Mouse (Mus musculus) CD4-positive, CD25-positive, alpha-beta regulatory T cell, adult 4 months (primary cell): ENCODE measurements around the gene Obsl1. TPM values are rescaled to one million over a fixed set of nuclear protein-coding genes. Genes with fewer than 3 reads are reported as not detected.

Experiments used
- ATAC-seq: one replicate; pipeline ENCODE4 v1.8.0; 2017
- polyA plus RNA-seq, 2 experiments: library from polyadenylated mRNA; unstranded; fragments of 100-300 nt; shearing (Covaris generic); gene quantifications; one replicate each; pipeline ENCODE4 v1.2.1; 2017

The Obsl1 gene
- polyA plus RNA-seq, 2 experiments from 2014 or later, result not detected

DNA sequence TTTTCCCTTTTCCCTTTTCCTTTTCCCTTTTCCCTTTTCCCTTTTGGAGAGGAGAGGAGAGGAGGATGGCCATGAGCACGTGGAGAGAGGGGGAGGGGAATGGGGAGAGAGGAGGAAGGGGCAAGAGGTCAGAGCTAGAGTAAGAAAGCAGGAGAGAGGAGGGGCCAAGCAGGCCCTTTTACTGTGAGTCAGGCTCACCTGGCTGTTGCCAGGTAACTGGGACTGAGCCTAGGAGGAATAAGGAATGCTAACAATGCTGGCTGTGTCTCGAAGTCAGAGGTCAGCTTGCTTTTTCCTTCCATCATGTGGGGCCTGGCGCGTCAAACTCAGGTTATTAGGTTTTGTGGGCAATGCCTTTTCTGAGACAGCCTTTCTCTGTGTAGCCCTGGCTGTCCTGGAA is 11.7 kb upstream of the Obsl1 start:
- ATAC-seq, result no peak

DNA sequence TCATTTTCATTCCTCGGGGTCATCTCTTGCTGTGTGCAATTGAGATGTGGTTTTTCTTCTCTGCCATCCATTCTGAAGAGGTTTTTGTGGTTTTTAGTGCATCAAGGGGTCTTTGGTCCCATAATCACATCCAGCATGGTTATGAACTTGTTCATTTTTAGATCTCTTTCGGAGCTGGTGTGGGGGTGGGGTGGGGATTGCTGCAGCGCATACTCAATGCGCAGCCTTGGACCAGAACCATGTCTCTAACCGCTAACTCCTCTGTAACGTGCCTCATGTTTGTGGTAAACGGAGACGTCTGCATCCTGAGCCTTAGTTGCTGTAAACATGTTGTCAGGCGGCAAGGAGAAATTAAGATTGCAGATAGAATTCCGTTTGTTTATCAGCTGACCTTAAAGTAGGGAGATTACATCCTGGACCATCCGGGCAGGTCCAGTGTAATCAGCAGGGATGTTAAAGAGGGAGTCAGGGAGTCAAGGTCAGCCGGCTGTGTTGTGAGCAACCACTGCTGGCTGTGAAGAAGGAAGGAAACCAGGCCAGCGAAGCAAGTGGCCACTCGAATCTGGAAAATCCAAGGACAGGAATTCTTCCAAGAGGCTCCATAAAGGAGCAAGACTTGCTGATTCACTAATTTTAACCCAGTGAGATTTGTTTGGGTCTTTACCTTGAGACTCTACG is 10.6 kb upstream of the Obsl1 start:
- no peak for ATAC-seq

DNA sequence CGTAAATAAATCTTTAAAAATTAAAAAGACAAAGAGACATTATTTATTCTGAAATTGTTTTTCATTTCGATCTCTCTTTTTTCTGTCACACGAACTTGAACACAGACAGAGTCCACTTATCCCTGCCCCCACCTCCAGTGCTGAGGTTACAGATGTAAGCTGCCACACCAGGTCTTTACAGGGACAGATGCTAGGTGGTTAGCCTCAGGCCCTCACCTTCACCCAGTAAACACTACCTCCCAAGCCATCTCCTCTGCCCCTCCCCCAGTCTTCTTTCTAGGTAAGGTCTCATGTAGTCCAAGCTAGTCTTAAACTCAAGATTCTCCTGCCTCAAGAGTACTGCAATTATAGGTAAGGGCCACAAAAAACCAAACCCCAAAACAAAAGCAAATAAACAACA is 6.3 kb upstream of the Obsl1 start:
- no peak for ATAC-seq

DNA sequence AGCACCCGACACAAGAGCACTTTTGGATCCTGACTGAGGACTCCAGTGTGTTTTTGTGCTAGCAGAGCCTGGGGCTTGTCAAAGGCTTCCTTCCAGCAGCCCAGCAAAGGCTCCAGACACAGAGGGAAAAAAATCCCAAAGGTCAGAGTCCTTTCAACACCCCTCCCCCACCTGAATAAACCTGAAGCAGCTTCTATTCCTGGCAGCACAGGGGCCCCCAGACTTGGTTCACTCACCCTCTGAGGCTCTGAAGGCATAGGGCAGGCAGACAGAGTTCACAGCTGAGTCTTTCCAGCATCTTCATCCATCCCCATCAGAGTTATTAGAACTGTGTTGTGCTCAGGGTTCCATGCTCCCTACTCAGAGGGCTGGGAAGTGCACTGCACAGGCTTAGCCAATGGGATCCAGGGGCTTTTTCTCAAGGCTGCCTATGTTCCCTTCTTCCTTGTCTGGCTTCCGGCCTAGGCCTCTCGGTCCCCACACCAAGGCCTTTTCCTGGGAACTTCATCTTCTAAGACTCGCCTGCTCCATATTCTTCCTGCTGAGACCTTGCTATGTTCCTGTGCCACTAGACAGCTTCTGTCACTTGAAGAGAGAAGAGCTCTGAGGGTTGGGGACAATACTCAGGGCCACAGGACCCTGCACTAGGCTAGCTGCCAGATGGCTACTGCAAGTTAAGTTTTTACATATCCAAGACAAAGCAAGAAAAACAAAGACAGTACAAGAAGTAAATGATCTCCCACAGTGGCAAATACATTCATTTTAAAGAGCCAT is 5.4 kb upstream of the Obsl1 start:
- no peak for ATAC-seq

DNA sequence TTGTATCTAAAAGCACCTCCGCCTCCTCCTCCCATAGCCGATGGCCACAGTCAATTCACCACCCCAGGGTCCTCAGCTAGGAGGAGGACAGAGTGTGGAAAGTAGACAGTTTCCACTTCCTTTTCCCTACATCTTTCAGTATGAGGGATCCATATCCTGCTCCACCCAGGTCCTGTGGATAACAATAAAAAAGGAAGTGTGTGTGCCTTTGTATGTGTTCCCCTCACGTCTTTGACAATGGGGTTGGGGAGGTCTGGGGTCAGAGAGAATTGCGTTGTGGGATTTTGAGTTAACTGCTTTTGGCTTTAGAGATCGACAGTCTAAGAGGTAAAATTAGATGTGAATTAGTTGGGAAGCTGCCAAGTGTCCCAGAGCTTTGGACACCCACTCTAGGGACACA is 3.9 kb upstream of the Obsl1 start:
- no peak for ATAC-seq

DNA sequence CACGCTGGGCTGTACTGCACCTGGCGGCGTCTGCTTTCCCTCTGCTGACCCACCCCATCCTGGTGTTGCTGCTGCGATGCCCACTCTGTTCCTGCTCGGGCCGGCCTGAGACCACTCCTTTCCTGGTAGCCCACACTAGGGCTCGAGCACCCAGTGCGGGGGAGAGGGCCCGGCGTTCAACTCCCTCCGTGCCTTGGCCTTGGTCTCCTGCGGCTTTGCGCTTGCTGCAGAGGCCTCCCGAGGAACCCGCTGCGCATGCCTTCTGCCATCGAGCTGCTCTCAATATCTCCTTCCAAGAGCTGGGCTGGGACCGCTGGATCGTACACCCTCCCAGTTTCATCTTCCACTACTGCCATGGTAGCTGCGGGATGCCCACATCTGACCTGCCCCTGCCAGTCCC is 3.3 kb upstream of the Obsl1 start:
- no peak for ATAC-seq

DNA sequence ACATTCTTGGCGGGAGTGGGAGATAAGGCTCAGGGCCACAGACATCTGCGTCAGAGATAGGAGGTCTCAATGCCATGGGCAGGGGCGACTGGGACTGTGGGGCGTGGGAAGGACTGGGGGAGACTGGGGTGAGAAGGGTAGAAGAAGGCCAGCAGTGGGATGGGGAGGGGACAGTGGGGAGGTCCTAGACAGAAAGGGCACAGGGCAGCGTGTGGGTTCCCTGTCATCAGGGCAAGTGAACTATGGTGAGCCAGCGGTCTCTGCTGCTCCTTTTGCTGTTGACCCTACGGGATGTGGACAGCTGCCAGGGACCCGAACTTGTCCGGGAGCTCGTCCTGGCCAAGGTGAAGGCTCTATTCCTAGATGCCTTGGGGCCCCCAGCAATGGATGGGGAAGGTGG is 754 bp upstream of the Obsl1 start, which contains the start of gene Inha:
Gene Inha, plus strand, starts transcription at position 72 of the 400 bp plus-strand sequence.
- ATAC-seq, result no peak

DNA sequence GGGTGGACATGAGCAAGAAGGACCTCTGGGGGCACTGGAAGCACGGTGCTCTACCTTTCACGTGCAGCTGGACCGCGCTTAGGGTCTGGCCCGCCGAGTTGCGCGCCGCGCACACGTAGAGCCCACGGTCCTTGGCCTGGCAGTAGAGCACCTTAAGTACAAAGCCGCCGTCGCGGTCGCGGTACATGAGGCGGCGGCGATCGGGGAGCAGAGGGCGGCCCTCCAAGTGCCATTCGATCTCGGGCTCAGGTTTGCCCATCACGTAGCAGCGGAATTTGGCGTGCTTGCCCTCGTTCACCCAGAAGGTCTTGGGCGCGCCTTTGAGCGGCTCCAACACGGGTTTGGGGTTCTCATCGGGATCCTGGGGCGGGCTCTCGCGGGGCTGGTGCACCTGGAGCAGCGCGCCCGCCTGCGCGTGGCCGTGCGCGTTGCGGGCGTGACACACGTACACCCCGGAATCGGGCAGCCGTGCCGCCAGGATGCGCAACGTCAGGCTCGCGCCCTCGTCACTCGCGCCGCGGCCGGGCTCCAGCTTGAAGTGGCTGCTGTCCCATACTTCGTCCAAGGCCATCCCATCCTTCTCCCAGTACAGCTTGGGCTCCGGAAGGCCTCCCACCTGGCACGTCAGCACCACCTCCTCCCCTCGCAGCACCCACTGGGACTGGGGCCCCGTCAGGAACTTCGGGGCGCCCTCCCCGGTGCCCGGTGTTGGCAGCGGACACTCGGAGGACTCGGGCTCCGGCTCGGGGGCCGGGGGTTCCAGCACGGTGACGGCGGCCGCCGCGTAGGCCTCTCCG is 895 bp downstream of the Obsl1 start:
- ATAC-seq, result no peak

DNA sequence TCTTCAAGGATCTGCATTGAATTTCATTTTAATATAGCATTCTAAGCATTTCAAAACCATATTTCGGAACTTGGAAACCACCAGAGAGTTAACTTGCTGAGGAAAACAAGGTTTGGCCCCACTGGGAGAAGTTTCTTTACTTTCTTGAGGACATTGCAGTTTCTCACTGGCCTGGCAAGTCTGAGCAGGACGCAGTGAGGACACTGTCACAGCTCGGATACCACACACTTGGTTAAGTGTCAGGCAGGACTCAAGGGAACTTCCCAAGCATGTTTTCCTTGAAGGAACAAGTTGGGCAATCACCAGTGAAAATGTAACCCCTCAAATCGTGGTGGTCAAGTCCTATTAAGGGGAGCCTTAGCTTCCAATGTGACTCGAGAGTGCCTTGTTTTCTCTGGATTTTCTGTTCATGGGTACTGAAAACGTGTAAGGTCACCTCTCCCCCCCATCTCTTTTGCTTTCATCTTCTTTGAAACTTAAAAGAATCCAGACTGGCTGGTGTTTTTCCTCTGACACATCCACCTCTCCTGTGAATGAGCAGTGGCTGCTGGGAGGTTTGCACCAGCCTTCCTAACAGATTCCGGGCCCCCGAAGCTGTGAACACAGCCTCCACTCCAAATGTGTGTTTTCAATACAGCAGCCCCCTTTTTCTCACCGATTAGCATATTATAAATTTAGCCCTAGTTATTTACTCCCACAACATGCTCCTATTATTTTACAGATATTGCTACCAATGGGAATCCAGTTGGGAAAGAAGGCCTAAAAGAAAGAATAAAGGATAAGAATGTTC is 1.8 kb downstream of the Obsl1 start:
- no peak for ATAC-seq

DNA sequence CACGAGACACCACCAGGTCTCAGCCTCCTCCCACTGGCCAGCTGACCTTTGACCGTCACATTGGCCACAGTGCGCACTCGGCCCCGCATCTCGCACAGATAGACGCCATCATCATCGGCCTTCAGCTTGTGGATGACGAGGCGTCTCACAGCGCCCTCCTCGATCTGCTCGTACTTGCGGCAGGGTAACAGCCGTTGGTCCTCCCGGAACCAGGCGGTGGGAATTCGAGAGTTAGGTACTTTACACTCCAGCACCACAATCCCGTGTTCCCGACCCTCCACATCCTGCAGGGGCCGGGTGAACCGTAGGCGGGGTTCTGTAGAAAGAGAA is 2.6 kb downstream of the Obsl1 start:
- no peak for ATAC-seq

DNA sequence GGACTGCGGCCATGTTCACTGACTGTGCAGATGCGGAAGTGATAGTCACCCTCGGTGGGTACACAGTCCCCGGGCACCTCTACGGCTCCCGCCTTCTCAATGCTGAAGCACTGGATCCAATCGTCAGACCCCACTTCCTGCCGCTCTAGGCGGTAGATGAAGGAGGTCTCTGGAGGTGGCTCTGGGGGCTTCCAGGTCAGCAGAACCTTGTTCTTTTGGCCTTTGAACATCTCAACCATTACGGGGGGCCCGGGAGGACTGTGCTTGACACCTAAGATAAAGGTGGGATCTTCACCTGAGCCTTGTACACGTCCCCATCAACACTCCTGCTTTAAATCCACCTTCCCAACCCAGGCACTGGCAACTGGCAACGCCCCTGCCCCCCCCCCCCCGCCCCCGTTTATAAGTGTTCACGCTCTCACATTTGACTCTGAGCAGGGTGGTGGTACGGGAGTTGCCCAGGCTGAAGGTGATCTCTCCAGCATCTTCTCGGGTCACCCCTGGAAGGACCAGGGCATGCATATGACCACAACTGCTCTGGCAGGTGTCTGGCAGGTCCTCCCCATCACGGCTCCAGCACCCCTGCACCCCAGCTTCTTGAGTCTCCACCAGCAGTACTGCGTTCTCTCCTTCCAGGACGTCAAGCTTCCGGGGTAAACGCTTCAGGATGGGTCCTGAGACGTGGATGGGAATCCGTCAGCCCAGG is 3.2 kb downstream of the Obsl1 start:
- no peak for ATAC-seq

DNA sequence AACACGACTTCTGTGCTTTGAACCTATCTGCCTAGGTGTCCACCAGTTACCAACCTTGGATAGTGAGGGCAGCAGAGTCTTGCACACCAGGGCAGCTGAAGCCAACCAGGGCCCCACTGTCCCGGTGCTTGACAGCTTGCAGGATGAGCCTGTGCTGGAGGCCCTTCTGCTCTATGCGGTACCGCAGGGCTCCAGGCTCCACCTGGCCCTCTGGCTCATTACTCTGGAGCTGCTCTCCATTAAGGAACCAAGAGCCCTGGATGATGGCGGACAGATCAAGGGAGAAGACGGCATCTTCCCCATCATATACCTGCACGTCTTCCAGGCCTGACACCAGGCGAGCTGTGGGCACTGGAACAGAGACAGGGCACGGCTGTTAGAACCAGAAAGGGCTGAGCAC is 4.3 kb downstream of the Obsl1 start:
- ATAC-seq, result no peak

DNA sequence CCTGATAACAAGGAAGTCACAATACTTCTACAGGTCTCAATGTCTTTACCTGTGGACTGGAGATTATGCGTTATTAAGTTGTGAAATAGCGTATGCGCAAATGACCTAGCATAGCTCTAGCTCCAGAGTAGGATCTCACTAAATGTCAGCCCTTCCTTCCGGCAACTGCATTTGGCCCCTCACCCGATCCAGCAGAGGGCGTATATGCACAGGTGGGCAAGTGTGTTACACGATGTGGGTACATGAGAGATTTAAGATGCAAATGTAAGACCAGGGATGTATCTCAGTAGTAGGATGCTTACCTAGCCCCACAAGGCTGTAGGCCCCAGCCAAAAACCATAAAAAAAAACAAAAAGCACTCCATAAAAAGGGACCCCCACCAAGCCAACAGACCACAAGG is 6.8 kb downstream of the Obsl1 start:
- ATAC-seq, result no peak

DNA sequence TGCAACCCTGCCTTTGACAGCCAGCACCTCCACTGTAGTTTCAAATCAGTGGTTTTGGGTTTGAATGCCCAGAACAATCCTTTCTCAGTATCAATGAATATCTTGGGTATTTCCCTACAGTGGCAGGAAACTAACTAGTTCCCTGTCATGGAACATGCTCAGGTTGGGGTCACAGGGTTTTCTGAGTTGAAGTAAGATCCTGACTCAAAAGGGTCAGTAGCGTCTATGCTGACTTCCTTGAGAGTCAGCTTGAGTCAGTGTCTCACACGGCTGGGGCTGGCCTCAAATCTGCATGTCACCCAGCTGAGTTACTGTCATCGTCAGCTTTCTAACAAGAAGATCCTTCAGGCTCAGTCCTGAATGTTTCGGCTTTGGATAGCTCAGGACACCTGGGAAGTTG is 7.4 kb downstream of the Obsl1 start:
- ATAC-seq, result no peak

DNA sequence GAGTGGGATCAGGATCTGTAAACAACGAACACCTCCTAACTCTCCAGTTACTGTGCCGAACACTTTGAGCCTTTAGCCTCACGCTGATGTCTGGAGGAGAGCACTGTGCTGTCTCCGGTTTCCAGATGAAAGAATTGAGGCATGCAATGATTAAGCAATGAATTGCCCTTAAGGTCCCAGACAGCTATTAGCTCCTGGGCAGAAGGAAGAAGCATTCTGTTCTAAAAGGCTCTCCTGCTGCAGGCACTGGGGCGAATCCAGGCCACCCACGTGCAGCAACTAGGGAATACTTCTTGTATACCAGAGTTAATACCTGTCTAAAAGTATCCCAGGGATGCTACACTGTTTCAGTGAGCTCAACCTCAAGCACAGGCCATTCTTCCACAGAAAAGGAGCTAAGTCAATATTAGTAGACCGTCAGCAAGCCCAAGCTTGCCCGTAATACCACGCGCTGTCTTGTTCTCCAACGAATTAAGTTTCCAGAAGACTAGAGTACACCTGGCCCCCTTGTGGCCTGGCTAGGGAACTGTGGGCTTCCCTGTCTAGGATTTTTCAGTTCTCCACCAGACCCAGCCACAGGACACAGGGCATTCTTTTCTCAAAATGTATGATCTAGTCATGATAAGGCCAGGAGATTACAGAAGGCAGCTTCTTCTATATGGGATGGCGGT is 11.2 kb downstream of the Obsl1 start:
- peak; percentile 62 for ATAC-seq

DNA sequence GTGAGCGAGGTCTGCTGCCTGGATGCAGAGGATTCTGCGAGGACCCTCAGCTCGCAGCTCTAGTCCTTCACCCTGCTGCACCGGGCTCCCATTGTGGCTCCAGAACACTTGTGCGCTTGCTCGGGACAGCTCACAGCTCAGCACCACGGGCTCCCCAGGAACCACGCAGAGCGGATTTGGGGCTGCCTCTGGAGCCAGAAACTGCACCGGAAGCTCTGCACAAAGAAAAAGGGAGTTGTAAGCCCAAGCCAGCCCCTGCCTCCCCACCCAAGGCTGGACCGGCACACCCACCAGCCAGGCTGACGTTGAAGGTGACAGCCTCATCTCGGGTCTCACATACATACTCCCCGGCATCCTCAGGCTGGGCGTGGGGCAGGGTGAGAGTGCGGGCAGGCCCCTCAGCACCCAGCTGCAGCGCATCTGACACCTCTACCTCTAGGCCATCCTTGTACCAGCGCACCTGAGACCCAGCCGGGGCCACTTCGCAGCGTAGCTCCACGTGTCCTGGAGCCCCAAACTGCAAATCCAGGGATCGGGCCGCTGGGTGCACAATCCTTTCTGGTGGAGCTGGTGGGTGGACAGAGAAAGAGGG is 13.6 kb downstream of the Obsl1 start:
- no peak for ATAC-seq

DNA sequence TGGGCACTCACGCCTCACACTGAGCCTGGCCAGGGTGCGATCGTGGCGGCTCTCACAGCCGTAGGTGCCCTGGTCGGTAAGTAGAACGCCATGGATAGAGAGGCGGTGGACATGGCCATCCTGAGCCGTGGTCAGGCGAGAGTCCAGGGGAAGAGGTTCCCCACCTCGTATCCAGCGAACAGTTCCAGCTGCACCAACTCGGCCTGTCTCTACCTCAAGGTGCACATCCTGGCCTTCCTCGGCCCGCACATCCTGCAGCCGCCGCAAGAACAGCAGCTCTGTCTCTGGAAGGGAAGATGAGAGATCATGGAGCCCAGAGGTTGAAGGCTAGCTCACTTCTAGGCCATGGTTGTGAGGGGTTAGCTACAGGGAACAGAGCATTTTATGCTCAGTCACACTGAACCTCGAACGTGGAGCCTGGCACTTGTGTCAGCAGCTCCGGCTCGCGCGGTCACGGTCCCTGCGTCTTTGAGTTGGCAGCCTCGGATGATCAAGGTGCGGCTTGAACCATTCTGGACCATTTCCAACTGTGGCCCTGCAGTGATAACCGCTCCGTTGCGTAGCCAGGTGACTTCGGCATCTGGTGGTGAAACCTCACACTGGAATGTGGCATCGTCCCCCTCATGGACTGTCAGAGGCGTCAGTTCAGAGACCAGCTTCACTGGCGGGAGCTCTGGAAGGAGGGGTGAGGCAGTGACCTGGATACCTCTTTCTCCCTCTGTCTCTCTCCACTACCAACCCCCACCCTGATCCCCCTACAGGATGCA is 15.3 kb downstream of the Obsl1 start:
- no peak for ATAC-seq

DNA sequence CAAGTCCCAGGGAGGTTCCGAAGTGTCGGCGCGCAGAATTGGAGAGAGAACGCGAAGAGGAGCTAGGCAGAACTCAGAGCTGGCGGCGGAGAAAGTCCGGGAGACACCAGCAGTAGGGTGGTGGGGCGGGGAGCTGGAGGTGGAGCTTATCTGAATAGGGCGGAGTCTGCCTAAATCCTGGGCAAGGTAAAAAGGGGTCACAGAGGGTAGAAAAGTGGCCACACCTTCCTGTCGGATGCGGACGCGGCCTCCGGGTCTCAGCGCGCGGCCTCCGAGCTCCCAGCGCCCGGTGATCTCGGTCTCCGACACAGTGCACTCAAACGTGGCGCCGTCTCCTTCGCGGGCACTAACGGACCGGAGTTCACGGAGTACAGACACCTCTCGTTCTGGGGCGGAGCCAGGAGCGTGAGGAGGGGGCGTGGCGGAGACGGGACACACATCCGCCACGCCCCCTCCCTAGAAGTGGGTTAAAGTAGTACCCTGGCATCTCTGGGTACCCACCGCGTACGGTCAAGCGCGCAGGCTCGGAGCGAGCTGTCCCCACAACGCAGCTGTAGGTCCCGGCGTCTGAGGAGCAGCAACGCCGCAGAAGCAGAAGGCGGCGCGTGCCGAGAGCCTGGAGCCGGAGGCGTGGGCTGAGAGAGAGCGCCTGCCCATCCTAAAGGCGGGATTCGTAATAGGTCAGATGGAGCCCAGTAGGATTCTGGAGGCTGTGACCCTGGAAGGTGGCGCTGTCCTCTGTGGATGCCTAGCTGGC is 18.7 kb downstream of the Obsl1 start:
- ATAC-seq, result peak; percentile 81

DNA sequence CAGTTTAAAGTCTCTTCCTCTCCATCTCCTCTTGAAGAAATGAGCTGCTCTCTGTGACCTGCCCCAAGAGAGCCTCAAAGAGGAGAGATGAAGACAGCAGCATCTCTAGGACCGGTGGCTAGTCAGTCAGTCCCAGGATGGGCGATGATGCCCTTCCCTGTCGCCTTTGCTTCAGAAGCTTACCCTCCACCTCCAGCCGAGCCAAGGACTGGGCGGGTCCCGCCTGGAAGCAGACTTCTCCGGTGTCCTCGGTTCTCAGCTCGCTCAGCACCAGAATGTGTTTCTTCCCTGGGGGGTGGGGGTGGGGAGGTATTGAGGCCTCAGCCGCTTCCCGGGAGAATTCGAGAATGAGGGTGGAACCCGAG is 19.2 kb downstream of the Obsl1 start:
- peak; percentile 2 for ATAC-seq

DNA sequence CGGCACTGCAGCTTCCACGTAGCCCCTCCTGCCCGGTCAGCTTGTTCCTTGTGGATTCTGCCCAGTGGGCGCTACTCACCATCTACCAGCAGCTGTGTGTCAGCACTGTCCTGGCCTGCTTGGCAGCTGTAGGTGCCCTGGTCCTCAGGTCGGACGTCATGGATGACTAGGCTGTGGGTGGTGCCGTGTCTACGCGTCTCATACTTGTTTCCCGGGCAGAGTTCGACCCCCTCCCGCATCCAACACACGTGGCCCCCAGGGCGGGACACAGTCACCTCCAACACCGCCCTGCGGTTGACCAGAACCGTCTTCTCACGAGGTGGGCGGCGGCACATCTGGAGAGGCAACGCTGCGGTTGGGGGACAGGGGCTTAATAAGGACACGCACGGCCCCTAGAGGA is 19.7 kb downstream of the Obsl1 start:
- ATAC-seq, result no peak
